Mouse (Mus musculus) hindbrain, embryonic 14.5 days (tissue): ENCODE measurements at regions not wholly inside any gene's neighbourhood (a gene's known extent, or its start where the extent isn't known, plus 50 kb on each side); places are given as distances from the start of the nearest gene placed in this dataset.

ENCODE experiments used
- ATAC-seq: fragments of 200-750 bp; cut with Nextera tagmentation; 2 replicates; pipeline ENCODE4 v1.8.0; 2017; ENCODE audit warnings: moderate number of reproducible peaks, mild to moderate bottlenecking, moderate TSS enrichment, moderate library complexity; ENCODE audit not compliant: low FRiP score
- DNase-seq: peaks from one replicate; pipeline ENCODE4 v3.0.0-alpha.2; 2015; ENCODE audit warnings: low spot score
- H3K27ac ChIP-seq: fragments of 300-500 bp; sonication (generic); 2 replicates; pipeline ENCODE4 v1.5.1; 2014; ENCODE audit warnings: mild to moderate bottlenecking, moderate library complexity
- H3K27me3 ChIP-seq: fragments of 300-500 bp; sonication (generic); 2 replicates; pipeline ENCODE4 v1.6.1; 2014; ENCODE audit warnings: mild to moderate bottlenecking, low read length, mixed read lengths; ENCODE audit not compliant: control insufficient read depth, insufficient read depth
- H3K36me3 ChIP-seq: fragments of 300-500 bp; sonication (generic); replicated peaks from 2 replicates; pipeline ENCODE4 v1.6.1; 2014; ENCODE audit not compliant: control insufficient read depth, insufficient read depth
- H3K4me1 ChIP-seq: fragments of 300-500 bp; sonication (generic); replicated peaks from 2 replicates; pipeline ENCODE4 v1.6.1; 2014; ENCODE audit warnings: antibody characterized with exemption, low read length, mixed read lengths; ENCODE audit not compliant: control insufficient read depth, insufficient read depth
- H3K4me2 ChIP-seq: fragments of 300-500 bp; sonication (generic); replicated peaks from 2 replicates; pipeline ENCODE4 v1.6.1; 2014; ENCODE audit warnings: mild to moderate bottlenecking, moderate library complexity
- H3K4me3 ChIP-seq: fragments of 300-500 bp; sonication (generic); replicated peaks from 2 replicates; pipeline ENCODE4 v1.5.1; 2014; ENCODE audit warnings: mild to moderate bottlenecking, low read length
- H3K9ac ChIP-seq: fragments of 300-500 bp; sonication (generic); 2 replicates; pipeline ENCODE4 v1.6.1; 2014
- H3K9me3 ChIP-seq: fragments of 300-500 bp; sonication (generic); 2 replicates; pipeline ENCODE4 v1.6.1; 2016; ENCODE audit warnings: low read length; ENCODE audit not compliant: control insufficient read depth
- WGBS: fragments of 180-500 bp; shearing (Covaris S2); extraction: QIAGEN DNeasy Blood & Tissue Kit; methylation state at CpG from one replicate; pipeline ENCODE4 v1.1.7; 2014; 5-methylcytosine and 5-hydroxymethylcytosine counted together

DNA sequence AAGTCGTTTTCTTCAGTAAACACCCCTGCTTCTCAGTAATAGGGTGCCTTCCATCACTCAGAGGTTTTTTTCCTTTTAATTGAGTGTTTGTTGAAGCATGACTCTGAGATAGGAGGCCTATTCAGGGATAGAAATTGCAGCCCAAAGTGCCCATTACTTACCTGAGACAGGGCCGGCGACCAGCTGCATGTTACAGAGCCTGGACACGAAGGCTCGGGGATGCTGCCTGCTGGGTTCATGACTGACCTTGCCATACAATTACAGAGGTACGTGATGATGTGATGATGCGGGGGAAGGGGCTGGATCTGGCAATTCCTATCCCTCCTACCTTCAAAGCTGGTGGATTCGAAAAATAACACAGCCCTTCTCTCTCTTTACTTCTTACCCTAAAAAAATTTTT is 146.7 kb downstream of the Rwdd3 start:
- 48% methylated on average over 8 of the region's 8 CpGs for WGBS
- Histone ChIP-seq H3K4me3 (no peak overlapping the region), H3K9ac (no peak overlapping the region), H3K9me3 (no peaks in the 10 kb centered on the region), H3K4me2 (no peak overlapping the region), H3K36me3 (no peaks in the 10 kb centered on the region), H3K27ac (no peak overlapping the region), H3K4me1 (peaks cover 7% of the 10 kb centered on the region), H3K27me3 (no peaks in the 10 kb centered on the region)
- DNase-seq (no peak), ATAC-seq (no peak)

DNA sequence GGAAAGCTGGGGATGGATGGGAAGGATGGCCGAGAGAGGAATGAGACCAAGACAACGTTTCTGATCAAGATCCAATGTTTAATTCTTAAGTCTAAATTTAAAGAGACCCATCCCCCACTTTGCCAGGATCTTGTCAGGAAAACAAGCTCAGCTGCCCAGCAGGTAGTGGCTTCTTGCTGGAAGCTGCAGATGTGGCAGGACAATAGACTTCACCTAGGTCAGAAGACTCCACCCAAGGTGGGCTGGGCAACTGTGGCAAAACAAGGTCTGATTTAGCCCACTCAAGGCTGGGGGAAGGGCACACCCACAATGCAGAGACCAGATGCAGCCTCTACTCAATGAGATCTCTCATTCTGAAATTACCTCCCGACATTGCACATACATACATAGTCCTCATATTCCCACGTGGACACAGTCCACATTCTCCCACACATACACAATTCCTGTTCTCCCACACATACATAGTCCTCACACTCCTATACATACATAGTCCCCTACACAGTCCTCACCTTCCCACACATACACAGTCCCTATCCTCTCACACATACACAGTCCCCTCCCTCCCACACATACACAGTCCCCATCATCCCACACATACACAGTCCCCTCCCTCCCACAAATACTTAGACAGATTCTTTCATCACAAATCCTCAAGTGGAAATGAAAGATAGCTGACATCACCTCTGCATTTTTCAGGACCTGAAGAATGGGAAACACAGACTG is 150.2 kb downstream of the Rwdd3 start:
- Histone ChIP-seq H3K27ac (no peak overlapping the region), H3K36me3 (no peaks in the 10 kb centered on the region), H3K9ac (no peak overlapping the region), H3K9me3 (no peaks in the 10 kb centered on the region), H3K4me3 (no peak overlapping the region), H3K4me1 (peaks cover 7% of the 10 kb centered on the region), H3K27me3 (no peaks in the 10 kb centered on the region), H3K4me2 (no peak overlapping the region)
- ATAC-seq (no peak), DNase-seq (no peak)
- WGBS: 79% methylated on average over 4 of the region's 4 CpGs

DNA sequence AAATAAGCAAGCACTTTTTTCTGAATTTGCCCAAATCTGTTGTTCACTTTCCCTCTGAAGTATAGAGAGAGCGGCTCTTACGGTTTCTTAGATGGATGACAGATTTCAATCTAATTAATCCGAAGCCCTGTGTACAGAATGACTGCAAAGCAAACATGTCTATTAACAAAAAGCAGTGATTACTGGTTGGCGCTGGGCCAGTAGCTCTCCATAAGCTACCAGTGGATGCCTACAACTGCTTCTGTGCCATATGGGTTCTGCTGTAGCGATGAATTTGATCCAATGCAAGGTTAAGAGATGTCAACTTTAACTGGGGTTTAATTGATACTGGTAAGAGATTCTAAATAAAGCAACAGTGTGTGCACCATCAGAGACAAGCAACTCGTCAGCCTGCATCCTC is 162.3 kb downstream of the Rwdd3 start:
- no peaks in the 10 kb centered on the region for H3K4me1 ChIP-seq
- no peak overlapping the region for H3K9ac ChIP-seq
- no peak for ATAC-seq
- H3K27me3 ChIP-seq: no peaks in the 10 kb centered on the region
- H3K4me3 ChIP-seq: no peak overlapping the region
- no peak overlapping the region for H3K27ac ChIP-seq
- no peak overlapping the region for H3K4me2 ChIP-seq
- peak; percentile 54 for DNase-seq
- no peaks in the 10 kb centered on the region for H3K36me3 ChIP-seq
- H3K9me3 ChIP-seq: no peaks in the 10 kb centered on the region
- WGBS: 60% methylated on average over 6 of the region's 6 CpGs

DNA sequence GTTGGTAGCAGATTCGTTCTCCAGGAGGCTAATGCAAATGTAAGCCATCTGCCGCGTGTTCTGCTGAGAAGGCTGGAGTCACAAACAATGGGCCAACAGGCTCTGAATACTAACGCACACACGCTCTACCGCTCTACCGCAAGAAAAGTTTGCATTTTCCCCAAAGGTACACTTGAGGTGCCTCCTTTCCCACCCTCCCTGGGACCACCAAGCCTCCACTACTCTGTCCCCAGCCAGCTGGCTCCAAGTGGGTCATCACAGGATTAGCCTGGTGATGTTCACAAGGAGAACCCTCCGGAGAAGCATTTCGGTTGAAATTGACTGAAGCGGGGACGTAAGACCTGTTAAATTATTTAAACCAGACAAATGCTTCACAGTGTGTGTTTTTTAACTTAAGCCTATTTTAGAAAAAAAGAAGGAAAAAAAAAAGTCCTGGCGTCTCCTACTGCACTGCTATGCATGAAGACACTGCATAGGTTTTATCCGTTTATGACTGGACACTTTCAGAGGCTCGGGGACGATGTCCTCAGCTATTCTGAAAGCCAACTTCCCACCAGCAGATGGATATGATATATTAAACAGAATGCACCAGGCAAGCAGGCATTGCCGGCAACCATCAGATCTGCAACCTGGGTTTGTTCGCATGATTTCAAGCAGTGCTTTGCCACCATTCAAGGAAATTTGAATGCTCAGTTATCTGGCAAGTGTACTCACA is 187.8 kb downstream of the Rwdd3 start:
- peak overlapping the region; percentile 28 for H3K4me2 ChIP-seq
- peak overlapping the region; percentile 57 for H3K27ac ChIP-seq
- H3K9ac ChIP-seq: no peak overlapping the region
- H3K4me3 ChIP-seq: no peak overlapping the region
- H3K9me3 ChIP-seq: no peaks in the 10 kb centered on the region
- DNase-seq (peak; percentile 64), ATAC-seq (peak; percentile 75)
- 35% methylated on average over 17 of the region's 17 CpGs for WGBS
- H3K36me3 ChIP-seq: no peaks in the 10 kb centered on the region
- H3K4me1 ChIP-seq: peaks cover 11% of the 10 kb centered on the region; the same call in 1 of the 2 replicates
- no peaks in the 10 kb centered on the region for H3K27me3 ChIP-seq

DNA sequence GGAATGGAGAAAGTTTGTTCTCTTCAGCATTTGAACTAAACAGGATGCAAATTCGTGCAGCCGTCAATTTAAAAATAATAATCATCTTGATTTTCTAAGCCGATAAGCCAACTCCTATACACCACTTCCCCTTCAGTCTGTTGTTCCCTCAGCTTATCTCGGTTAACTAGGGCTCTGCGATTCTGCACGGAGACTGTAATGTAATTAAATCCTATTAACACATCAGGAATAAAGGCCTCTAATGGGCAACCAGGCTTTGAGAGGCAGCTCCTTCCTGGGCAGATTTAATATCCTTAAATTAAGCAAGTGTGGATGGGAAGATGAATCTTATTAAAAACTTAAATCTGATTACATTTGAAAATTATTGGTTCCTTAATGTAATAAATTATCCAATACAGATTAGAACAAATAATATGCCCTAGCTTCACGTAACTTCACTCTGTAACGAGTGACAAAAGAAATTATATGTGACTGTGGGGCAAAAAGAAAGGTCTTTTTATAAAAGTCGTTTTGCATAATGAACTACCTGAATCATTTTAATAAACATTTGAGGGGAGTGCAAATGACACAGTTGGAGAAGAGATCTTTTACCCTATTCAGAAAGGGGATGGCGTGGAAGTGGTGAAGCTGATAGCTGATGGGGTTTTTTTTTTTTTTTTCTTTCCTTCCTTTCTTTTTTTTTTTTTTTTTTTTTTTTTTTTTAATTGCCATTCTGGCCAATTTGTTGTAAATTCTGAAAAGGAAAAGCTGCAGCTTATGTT is 188.5 kb downstream of the Rwdd3 start:
- peaks cover 11% of the 10 kb centered on the region; the same call in 1 of the 2 replicates for H3K4me1 ChIP-seq
- DNase-seq (peak; percentile 28), ATAC-seq (peak; percentile 64; the same call in 1 of the 2 replicates)
- WGBS: 27% methylated on average over 10 of the region's 10 CpGs
- no peak overlapping the region for H3K4me3 ChIP-seq
- H3K9me3 ChIP-seq: no peaks in the 10 kb centered on the region
- H3K27me3 ChIP-seq: no peaks in the 10 kb centered on the region
- H3K4me2 ChIP-seq: peak overlapping the region; percentile 28; the same call in 1 of the 2 replicates
- H3K36me3 ChIP-seq: no peaks in the 10 kb centered on the region
- H3K27ac ChIP-seq: peak overlapping the region; percentile 57; the same call in 1 of the 2 replicates
- H3K9ac ChIP-seq: no peak overlapping the region

DNA sequence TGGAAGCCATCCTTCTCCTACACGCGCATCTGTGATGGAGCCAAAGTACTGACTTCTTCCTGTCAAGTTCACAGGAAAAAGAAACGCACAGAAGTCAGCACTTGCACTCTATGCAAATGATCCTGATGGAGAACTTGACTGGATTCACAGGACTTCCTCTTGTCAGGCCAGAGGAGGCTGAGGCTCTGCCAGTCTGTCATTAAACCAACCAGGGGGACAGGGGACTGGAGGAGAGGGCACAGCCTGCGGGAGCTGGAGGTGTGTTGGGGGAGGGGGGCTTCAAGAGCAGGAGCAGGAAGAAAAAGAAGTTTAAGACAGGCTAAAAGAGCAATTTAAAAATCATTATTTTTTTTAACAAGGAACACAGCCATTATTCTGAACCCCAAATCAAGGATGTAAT is 189.3 kb downstream of the Rwdd3 start:
- Histone ChIP-seq H3K27me3 (no peaks in the 10 kb centered on the region), H3K27ac (no peak overlapping the region), H3K9me3 (no peaks in the 10 kb centered on the region), H3K4me1 (peaks cover 11% of the 10 kb centered on the region; the same call in 1 of the 2 replicates), H3K36me3 (no peaks in the 10 kb centered on the region), H3K4me2 (no peak overlapping the region), H3K4me3 (no peak overlapping the region), H3K9ac (no peak overlapping the region)
- 39% methylated on average over 4 of the region's 4 CpGs for WGBS
- DNase-seq (no peak), ATAC-seq (no peak)

DNA sequence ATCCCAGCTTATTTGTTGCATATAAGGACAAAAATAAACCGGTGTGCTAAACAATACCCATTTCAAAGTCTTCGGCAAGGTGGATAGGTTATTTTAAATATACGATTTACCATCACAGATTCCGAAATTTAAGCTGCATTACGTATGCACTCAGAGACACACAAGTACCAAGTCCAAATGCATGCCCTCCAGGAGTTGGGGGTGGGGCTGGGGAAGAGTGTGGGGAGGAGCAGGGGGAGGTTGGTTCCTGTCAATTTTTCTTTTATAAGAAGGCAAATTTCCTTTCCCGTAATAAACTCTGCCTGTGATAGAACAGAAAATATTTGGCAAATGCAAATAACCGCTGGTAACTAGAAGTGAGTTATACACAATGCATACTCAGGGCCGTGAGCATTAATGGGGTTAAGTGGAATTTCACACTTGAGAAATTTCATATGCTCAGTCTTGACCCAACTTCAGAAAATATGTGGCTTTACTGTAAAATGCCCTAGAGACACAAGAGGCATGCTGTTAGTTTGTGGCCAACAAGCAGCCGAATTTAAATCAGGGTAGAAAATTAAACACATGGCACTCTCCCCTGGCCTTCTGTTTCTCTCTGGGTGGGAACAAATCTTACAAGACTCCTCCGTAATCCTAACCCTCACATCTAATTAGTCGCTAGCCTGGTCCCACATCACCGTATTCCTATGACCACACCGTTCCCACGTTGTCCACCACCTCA is 200.6 kb downstream of the Rwdd3 start:
- 73% methylated on average over 14 of the region's 14 CpGs for WGBS
- H3K9me3 ChIP-seq: no peaks in the 10 kb centered on the region
- H3K36me3 ChIP-seq: no peaks in the 10 kb centered on the region
- no peak for ATAC-seq
- H3K27me3 ChIP-seq: no peaks in the 10 kb centered on the region; the same call in 1 of the 2 replicates
- 0 out of 2 replicates have a peak, but pooled peaks cover 3% of the 10 kb centered on the region for H3K4me1 ChIP-seq
- H3K9ac ChIP-seq: no peak overlapping the region
- DNase-seq: no peak
- H3K27ac ChIP-seq: no peak overlapping the region
- no peak overlapping the region for H3K4me3 ChIP-seq
- H3K4me2 ChIP-seq: no peak overlapping the region

DNA sequence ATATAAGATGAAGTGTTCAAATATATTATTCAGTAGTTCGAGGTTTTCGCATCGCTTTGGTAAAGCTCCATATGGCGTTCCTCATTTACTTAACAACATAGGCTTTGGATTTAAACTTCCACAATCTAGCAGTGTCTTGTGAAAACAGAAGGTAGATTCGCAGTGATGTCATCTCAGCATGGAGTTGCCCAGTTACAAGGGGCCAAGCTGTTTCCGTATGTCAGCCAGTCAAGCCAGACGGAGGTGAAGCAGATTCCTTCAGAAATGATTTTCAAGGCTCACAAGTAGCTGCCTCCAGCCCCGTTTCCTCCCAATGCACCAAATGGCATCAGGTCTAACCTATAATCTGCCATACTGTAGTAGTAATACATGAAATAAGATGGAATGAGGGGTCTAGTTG is 224.6 kb downstream of the Rwdd3 start:
- Histone ChIP-seq H3K36me3 (no peaks in the 10 kb centered on the region), H3K4me3 (no peak overlapping the region), H3K4me1 (no peaks in the 10 kb centered on the region), H3K27ac (no peak overlapping the region), H3K27me3 (no peaks in the 10 kb centered on the region), H3K4me2 (no peak overlapping the region), H3K9ac (no peak overlapping the region), H3K9me3 (no peaks in the 10 kb centered on the region)
- ATAC-seq (no peak), DNase-seq (no peak)
- 89% methylated on average over 8 of the region's 8 CpGs for WGBS

DNA sequence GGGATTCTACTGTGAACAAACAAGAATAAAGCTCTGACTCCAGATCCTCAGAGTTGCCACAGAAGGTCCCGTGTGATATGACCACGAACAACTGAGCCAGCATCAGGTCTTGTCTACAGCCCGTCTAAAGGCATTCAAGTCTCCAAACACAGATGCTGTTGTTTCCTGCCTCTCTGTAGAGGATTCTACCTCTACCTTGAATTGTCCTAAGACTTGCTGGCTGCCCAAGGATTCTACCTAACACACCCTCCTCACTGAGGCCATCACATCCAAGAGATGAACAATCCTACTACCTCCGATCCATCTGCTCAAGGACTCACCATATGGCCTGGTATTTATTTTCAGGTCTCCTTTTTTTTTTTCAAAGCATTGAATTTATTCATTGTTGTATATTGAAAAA is 237.1 kb downstream of the Rwdd3 start:
- H3K9ac ChIP-seq: no peak overlapping the region
- no peaks in the 10 kb centered on the region for H3K36me3 ChIP-seq
- no peak overlapping the region for H3K27ac ChIP-seq
- WGBS: 95% methylated on average over 4 of the region's 4 CpGs
- ATAC-seq: no peak
- H3K4me3 ChIP-seq: no peak overlapping the region
- H3K4me2 ChIP-seq: no peak overlapping the region
- no peaks in the 10 kb centered on the region for H3K9me3 ChIP-seq
- no peaks in the 10 kb centered on the region for H3K4me1 ChIP-seq
- no peaks in the 10 kb centered on the region for H3K27me3 ChIP-seq
- no peak for DNase-seq
